Mouse (Mus musculus) lung, postnatal 0 days (tissue): ENCODE measurements around the gene Krtap9-5. TPM values are rescaled to one million over a fixed set of nuclear protein-coding genes. Genes with fewer than 3 reads are reported as not detected.

Source experiments
- ATAC-seq: fragments of 200-750 bp; cut with Nextera tagmentation; 2 replicates; pipeline ENCODE4 v1.8.0; 2017; ENCODE audit warnings: moderate library complexity
- DNase-seq: peaks from one replicate; pipeline ENCODE4 v3.0.0-alpha.2; 2016; ENCODE audit warnings: low spot score
- H3K27ac ChIP-seq: fragments of 300-500 bp; sonication (generic); 2 replicates; pipeline ENCODE4 v1.5.1; 2014; ENCODE audit warnings: antibody characterized with exemption, mild to moderate bottlenecking, low read length, mixed read lengths
- H3K27me3 ChIP-seq: fragments of 300-500 bp; sonication (generic); replicated peaks from 2 replicates; pipeline ENCODE4 v1.6.1; 2014; ENCODE audit warnings: low read length, mixed read lengths; ENCODE audit not compliant: insufficient read depth
- H3K36me3 ChIP-seq: fragments of 300-500 bp; sonication (generic); 2 replicates; pipeline ENCODE4 v1.6.1; 2014; ENCODE audit warnings: low read length, mixed read lengths; ENCODE audit not compliant: insufficient read depth
- H3K4me1 ChIP-seq: fragments of 300-500 bp; sonication (generic); 2 replicates; pipeline ENCODE4 v1.6.1; 2014; ENCODE audit warnings: antibody characterized with exemption, low read depth, low read length, mixed read lengths; ENCODE audit not compliant: insufficient read depth
- H3K4me2 ChIP-seq: fragments of 300-500 bp; sonication (generic); replicated peaks from 2 replicates; pipeline ENCODE4 v1.6.1; 2014; ENCODE audit warnings: low read depth, mild to moderate bottlenecking, low read length, moderate library complexity, mixed read lengths
- H3K4me3 ChIP-seq: fragments of 300-500 bp; sonication (generic); 2 replicates; pipeline ENCODE4 v1.5.1; 2014; ENCODE audit warnings: low read depth, low read length
- H3K9ac ChIP-seq: fragments of 300-500 bp; sonication (generic); replicated peaks from 2 replicates; pipeline ENCODE4 v1.6.1; 2014; ENCODE audit warnings: low read depth, mild to moderate bottlenecking
- H3K9me3 ChIP-seq: fragments of 300-500 bp; sonication (generic); 2 replicates; pipeline ENCODE4 v1.6.1; 2016; ENCODE audit warnings: low read length, mixed read lengths
- CTCF ChIP-seq: IDR thresholded peaks from 2 replicates; pipeline ENCODE4 v1.5.1; 2016; ENCODE audit warnings: antibody characterized with exemption, mild to moderate bottlenecking
- EP300 ChIP-seq: IDR thresholded peaks from 2 replicates; pipeline ENCODE4 v1.6.1; 2016; ENCODE audit warnings: antibody characterized with exemption, mild to moderate bottlenecking, control low read depth
- WGBS: fragments of 180-500 bp; shearing (Covaris S2); extraction: QIAGEN DNeasy Blood & Tissue Kit; methylation state at CpG from one replicate; pipeline ENCODE4 v1.1.7; 2014; 5-methylcytosine and 5-hydroxymethylcytosine counted together
- polyA plus RNA-seq: library from polyadenylated mRNA; unstranded; fragments of >200 nt; fragmentation: Nextera tagmentation; extraction: Ambion mirVana; gene quantifications from 2 replicates; pipeline ENCODE4 v1.2.1, GENCODE M21; 2015

The Krtap9-5 gene
- polyA plus RNA-seq, 1 experiment from 2014 or later = not detected

DNA sequence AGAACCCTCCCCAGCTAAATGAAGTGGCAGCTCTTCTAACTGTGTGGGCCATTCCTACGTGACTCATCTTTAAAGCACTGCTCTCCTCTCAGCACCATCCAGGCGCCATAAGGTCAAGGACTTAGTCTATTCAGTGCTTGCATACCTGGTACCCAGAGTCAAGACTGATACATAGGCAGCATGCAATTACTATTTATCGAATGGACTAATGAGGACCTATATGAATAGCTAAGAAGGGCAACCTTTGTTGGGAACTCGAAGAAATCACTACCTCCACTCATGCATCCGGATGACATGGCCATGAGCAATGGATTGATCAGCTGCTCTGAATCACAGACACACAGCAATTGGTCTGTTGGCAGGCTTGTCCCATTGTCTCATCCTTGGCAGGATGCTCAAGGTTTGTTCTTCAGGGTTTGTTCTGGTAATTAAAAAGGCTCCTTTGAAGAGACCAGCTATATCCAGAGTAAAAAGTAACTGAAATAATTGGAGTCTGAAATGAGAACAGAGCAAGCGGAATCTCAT, 41.7 kb downstream of the Krtap9-5 start:
- no peak for TF ChIP-seq CTCF
- TF ChIP-seq EP300 = no peak
- Histone ChIP-seq H3K4me1 (no peaks in the 10 kb centered on the region), H3K9ac (no peak overlapping the region), H3K27me3 (no peaks in the 10 kb centered on the region), H3K9me3 (no peaks in the 10 kb centered on the region), H3K36me3 (no peaks in the 10 kb centered on the region), H3K27ac (no peak overlapping the region), H3K4me2 (no peak overlapping the region), H3K4me3 (no peak overlapping the region)
- no peak for DNase-seq
- WGBS = 78% methylated on average over 6 of the region's 6 CpGs
- no peak for ATAC-seq

DNA sequence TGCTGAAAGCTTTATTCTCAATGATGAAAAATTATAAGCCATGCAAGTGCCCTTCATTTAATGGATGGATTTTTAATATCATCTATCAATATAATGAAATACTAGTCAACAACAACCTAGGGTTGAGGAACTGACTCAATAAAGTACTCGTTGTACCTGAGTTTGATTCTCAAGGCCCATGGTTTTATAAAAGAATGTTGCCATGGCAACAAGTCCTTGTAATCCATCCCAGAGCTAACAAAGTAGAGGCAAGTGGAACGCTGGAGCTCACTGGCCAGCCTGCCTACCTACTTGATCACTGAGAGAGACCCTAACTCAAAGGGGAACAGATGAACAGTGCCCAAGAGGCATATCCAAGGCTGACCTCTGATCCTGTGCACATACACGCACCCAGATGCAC, 42.3 kb downstream of the Krtap9-5 start:
- H3K27ac ChIP-seq = no peak overlapping the region
- H3K9me3 ChIP-seq = no peaks in the 10 kb centered on the region
- DNase-seq = no peak
- no peaks in the 10 kb centered on the region for H3K4me1 ChIP-seq
- H3K27me3 ChIP-seq = no peaks in the 10 kb centered on the region
- no peak overlapping the region for H3K9ac ChIP-seq
- 65% methylated on average over 3 of the region's 3 CpGs for WGBS
- ATAC-seq = no peak
- H3K4me3 ChIP-seq = no peak overlapping the region
- TF ChIP-seq EP300 (no peak), CTCF (no peak)
- H3K4me2 ChIP-seq = no peak overlapping the region
- H3K36me3 ChIP-seq = no peaks in the 10 kb centered on the region

GRCm38 (mm10) chr11:99993620-99994383, 45.5 kb downstream of the Krtap9-5 start, which contains the start of gene Krtap17-1:
TSS of gene Krtap17-1 (minus strand) at chr11:99993994.
- no peaks in the 10 kb centered on the region for H3K4me1 ChIP-seq
- H3K9ac ChIP-seq = no peak within 1 kb of the TSS
- no peaks in the 10 kb centered on the region for H3K27me3 ChIP-seq
- H3K4me2 ChIP-seq = no peak within 1 kb of the TSS
- no peaks in the 10 kb centered on the region for H3K9me3 ChIP-seq
- TF ChIP-seq CTCF (no peak; the same call in 1 of the 2 replicates), EP300 (no peak)
- H3K36me3 ChIP-seq = no peaks in the 10 kb centered on the region
- no peak for DNase-seq
- 12% methylated on average over 23 of the region's 26 CpGs for whole genome bisulfite sequencing
- H3K27ac ChIP-seq = no peak within 1 kb of the TSS
- ATAC-seq = peak; percentile 58
- H3K4me3 ChIP-seq = no peak within 1 kb of the TSS

GRCm38 (mm10) chr11:99994384-99994661, 46.0 kb downstream of the Krtap9-5 start:
- TF ChIP-seq CTCF = no peak
- no peak for TF ChIP-seq EP300
- peak; percentile 75 for ATAC-seq

GRCm38 (mm10) chr11:99999091-99999490, 50.8 kb downstream of the Krtap9-5 start:
- WGBS = 65% methylated on average over 7 of the region's 7 CpGs
- H3K4me1 ChIP-seq = no peaks in the 10 kb centered on the region
- no peak overlapping the region for H3K4me2 ChIP-seq
- no peak overlapping the region for H3K4me3 ChIP-seq
- no peak overlapping the region for H3K27ac ChIP-seq
- H3K27me3 ChIP-seq = no peaks in the 10 kb centered on the region
- no peaks in the 10 kb centered on the region for H3K36me3 ChIP-seq
- H3K9me3 ChIP-seq = no peaks in the 10 kb centered on the region
- ATAC-seq = 0 out of 2 replicates have a peak, but pooled peaks have one; percentile 17
- no peak overlapping the region for H3K9ac ChIP-seq
- no peak for DNase-seq
- no peak for TF ChIP-seq CTCF
- no peak for TF ChIP-seq EP300

More at GRCm38 (mm10) chr11:99994384-99994661, 46.0 kb downstream of the Krtap9-5 start:
- Histone ChIP-seq H3K36me3 (no peaks in the 10 kb centered on the region), H3K27me3 (no peaks in the 10 kb centered on the region), H3K4me3 (no peak overlapping the region), H3K27ac (no peak overlapping the region), H3K4me2 (no peak overlapping the region), H3K4me1 (no peaks in the 10 kb centered on the region), H3K9me3 (no peaks in the 10 kb centered on the region), H3K9ac (no peak overlapping the region)
- DNase-seq = peak; percentile 18
- WGBS = 25% methylated on average over 4 of the region's 4 CpGs

Other genes with a start within 250 kb of the Krtap9-5 start
- not detected in 2 replicates for gene Gm14180, start 214.2 kb upstream of the Krtap9-5 start, polyA plus RNA-seq
- gene Gm11595, start 175.6 kb upstream of the Krtap9-5 start, polyA plus RNA-seq = not detected in 2 replicates
- not detected in 2 replicates for gene Krtap4-8, start 167.8 kb upstream of the Krtap9-5 start, polyA plus RNA-seq
- not detected in 2 replicates for gene Krtap4-9, start 163.3 kb upstream of the Krtap9-5 start, polyA plus RNA-seq
- not detected in 2 replicates for gene Gm11596, start 155.0 kb upstream of the Krtap9-5 start, polyA plus RNA-seq
- gene Gm11569, start 149.5 kb upstream of the Krtap9-5 start, polyA plus RNA-seq = not detected in 2 replicates
- not detected in 2 replicates for gene Gm11554, start 144.0 kb upstream of the Krtap9-5 start, polyA plus RNA-seq
- gene Krtap4-13, start 138.6 kb upstream of the Krtap9-5 start, polyA plus RNA-seq = not detected in 2 replicates
- not detected in 2 replicates for gene Gm11564, start 132.8 kb upstream of the Krtap9-5 start, polyA plus RNA-seq
- gene 2300003K06Rik, start 110.4 kb upstream of the Krtap9-5 start, polyA plus RNA-seq = not detected in 2 replicates
- gene Krtap4-16, start 96.9 kb upstream of the Krtap9-5 start, polyA plus RNA-seq = not detected in 2 replicates
- not detected in 2 replicates for gene Gm11568, start 90.6 kb upstream of the Krtap9-5 start, polyA plus RNA-seq
- not detected in 2 replicates for gene Gm11559, start 84.0 kb upstream of the Krtap9-5 start, polyA plus RNA-seq
- not detected in 2 replicates for gene Krtap9-1, start 75.1 kb upstream of the Krtap9-5 start, polyA plus RNA-seq
- not detected in 2 replicates for gene Gm11567, start 69.3 kb upstream of the Krtap9-5 start, polyA plus RNA-seq
- not detected in 2 replicates for gene Krtap31-1, start 40.6 kb upstream of the Krtap9-5 start, polyA plus RNA-seq
- gene Gm11565, start 33.7 kb upstream of the Krtap9-5 start, polyA plus RNA-seq = not detected in 2 replicates
- gene Krtap31-2, start 12.2 kb upstream of the Krtap9-5 start, polyA plus RNA-seq = not detected in 2 replicates
- gene Krtap29-1, start 30.6 kb downstream of the Krtap9-5 start, polyA plus RNA-seq = not detected in 2 replicates
- not detected in 2 replicates for gene Krtap16-1, start 38.1 kb downstream of the Krtap9-5 start, polyA plus RNA-seq
- gene Krtap17-1, start 45.5 kb downstream of the Krtap9-5 start, polyA plus RNA-seq = 8.4 and 11.5 TPM in 2 replicates
- 0.17 and 0.23 TPM in 2 replicates for gene Krt33a, start 67.7 kb downstream of the Krtap9-5 start, polyA plus RNA-seq
- 0.16 TPM in 1 of 2 replicates, not detected in the other for gene Krt33b, start 81.4 kb downstream of the Krtap9-5 start, polyA plus RNA-seq
- gene Krt34, start 93.1 kb downstream of the Krtap9-5 start, polyA plus RNA-seq = 0.11 and 0.18 TPM in 2 replicates
- not detected in 2 replicates for gene Krt31, start 102.1 kb downstream of the Krtap9-5 start, polyA plus RNA-seq
- not detected in 2 replicates for gene Krt32, start 139.8 kb downstream of the Krtap9-5 start, polyA plus RNA-seq
- not detected in 2 replicates for gene Krt35, start 147.8 kb downstream of the Krtap9-5 start, polyA plus RNA-seq
- 0.11 TPM in 1 of 2 replicates, not detected in the other for gene Krt36, start 157.2 kb downstream of the Krtap9-5 start, polyA plus RNA-seq
- 0.60 and 0.68 TPM in 2 replicates for gene Krt13, start 173.1 kb downstream of the Krtap9-5 start, polyA plus RNA-seq
- 28.1 and 58.8 TPM in 2 replicates for gene Krt15, start 187.5 kb downstream of the Krtap9-5 start, polyA plus RNA-seq
- 460 and 573 TPM in 2 replicates for gene Krt19, start 200.2 kb downstream of the Krtap9-5 start, polyA plus RNA-seq
- gene Krt9, start 244.8 kb downstream of the Krtap9-5 start, polyA plus RNA-seq = not detected in 2 replicates